Mouse (Mus musculus) C2C12 (cell line): ENCODE measurements around the gene Plin3.

Experiments
- CTCF ChIP-seq: IDR thresholded peaks from one replicate; pipeline ENCODE4 v1.5.1; 2011; ENCODE audit not compliant: control insufficient read depth, insufficient read depth, insufficient read length
- MAX ChIP-seq: IDR thresholded peaks from one replicate; pipeline ENCODE4 v1.6.1; 2011; ENCODE audit warnings: mild to moderate bottlenecking, control low read depth
- MYOD1 ChIP-seq: IDR thresholded peaks from one replicate; pipeline ENCODE4 v1.6.1; 2011; ENCODE audit warnings: low read depth; ENCODE audit not compliant: control insufficient read depth, insufficient read length
- USF1 ChIP-seq: IDR thresholded peaks from one replicate; pipeline ENCODE4 v1.6.1; 2011; ENCODE audit warnings: low read depth, mild to moderate bottlenecking, control low read depth, moderate library complexity

- TF ChIP-seq MAX (no peak), CTCF (no peak), USF1 (no peak), MYOD1 (no peak)
Observed at GRCm38 (mm10) chr17:56259301-56260037, 33.2 kb downstream of the Plin3 start.
